Mouse (Mus musculus) neural tube, embryonic 12.5 days (tissue): ENCODE measurements around the gene P2rx7. TPM values are rescaled to one million over a fixed set of nuclear protein-coding genes. Genes with fewer than 3 reads are reported as not detected.

Experiments
- ATAC-seq: fragments of 200-750 bp; cut with Nextera tagmentation; 2 replicates; pipeline ENCODE4 v1.8.0; 2017; ENCODE audit warnings: low read depth, mild to moderate bottlenecking, moderate TSS enrichment, moderate library complexity; ENCODE audit not compliant: low FRiP score
- H3K27ac ChIP-seq: fragments of 300-500 bp; sonication (generic); 2 replicates; pipeline ENCODE4 v1.5.1; 2016
- H3K27me3 ChIP-seq: fragments of 300-500 bp; sonication (generic); replicated peaks from 2 replicates; pipeline ENCODE4 v1.6.1; 2016; ENCODE audit warnings: mild to moderate bottlenecking
- H3K36me3 ChIP-seq: fragments of 300-500 bp; sonication (generic); 2 replicates; pipeline ENCODE4 v1.6.1; 2016; ENCODE audit warnings: mild to moderate bottlenecking
- H3K4me1 ChIP-seq: fragments of 300-500 bp; sonication (generic); 2 replicates; pipeline ENCODE4 v1.6.1; 2016
- H3K4me2 ChIP-seq: fragments of 300-500 bp; sonication (generic); replicated peaks from 2 replicates; pipeline ENCODE4 v1.6.1; 2016; ENCODE audit warnings: mild to moderate bottlenecking
- H3K4me3 ChIP-seq: fragments of 300-500 bp; sonication (generic); 2 replicates; pipeline ENCODE4 v1.5.1; 2016
- H3K9ac ChIP-seq: fragments of 300-500 bp; sonication (generic); 2 replicates; pipeline ENCODE4 v1.6.1; 2016; ENCODE audit warnings: mild to moderate bottlenecking
- H3K9me3 ChIP-seq: fragments of 300-500 bp; sonication (generic); 2 replicates; pipeline ENCODE4 v1.6.1; 2016; ENCODE audit warnings: mild to moderate bottlenecking
- WGBS: fragments of 180-500 bp; shearing (Covaris S2); methylation state at CpG from one replicate; pipeline ENCODE4 v1.1.7; 2016; 5-methylcytosine and 5-hydroxymethylcytosine counted together
- polyA plus RNA-seq: library from polyadenylated mRNA; unstranded; fragments of >200 nt; fragmentation: Nextera tagmentation; extraction: Ambion mirVana; gene quantifications from 2 replicates; pipeline ENCODE4 v1.2.1, GENCODE M21; 2016

The P2rx7 gene
- polyA plus RNA-seq, 1 experiment from 2014 or later, result 2.8 TPM

DNA sequence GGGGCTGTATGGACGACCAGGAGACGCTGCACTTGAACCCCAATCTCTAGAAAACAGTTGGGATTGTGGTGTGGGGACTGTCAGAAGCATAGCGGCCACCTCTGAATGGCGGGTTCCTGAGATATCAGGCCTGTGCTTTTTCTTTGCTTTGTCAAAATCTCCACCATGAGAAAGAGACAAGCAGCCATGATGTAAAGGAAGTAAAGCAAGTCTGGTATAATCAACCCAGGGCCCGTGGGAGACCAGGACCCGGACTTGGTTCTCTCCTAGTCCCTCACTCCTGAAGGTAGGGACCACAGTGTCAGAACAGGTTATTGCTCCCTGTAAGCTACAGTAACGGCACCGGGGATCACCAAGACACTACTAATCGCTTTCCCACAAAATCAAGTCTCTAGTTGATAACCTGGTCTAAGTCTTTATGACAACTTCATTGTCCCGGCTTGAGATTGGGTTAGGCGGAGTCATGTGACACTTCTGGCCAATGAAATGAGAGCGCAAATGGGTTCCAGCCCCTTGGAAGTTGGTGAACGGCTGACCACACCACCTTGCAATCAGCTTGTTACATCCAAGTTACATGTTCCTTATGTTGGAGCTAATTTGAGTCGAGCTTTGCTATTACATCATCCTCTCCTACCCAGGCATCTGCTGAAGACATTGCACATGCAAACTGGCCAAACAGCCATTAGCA is 18.0 kb upstream of the P2rx7 start:
- Histone ChIP-seq H3K4me3 (no peak overlapping the region), H3K9ac (no peak overlapping the region), H3K9me3 (no peaks in the 10 kb centered on the region), H3K4me1 (0 out of 2 replicates have a peak, but pooled peaks cover 4% of the 10 kb centered on the region), H3K27me3 (no peaks in the 10 kb centered on the region), H3K27ac (no peak overlapping the region), H3K36me3 (no peaks in the 10 kb centered on the region), H3K4me2 (no peak overlapping the region)
- no peak for ATAC-seq
- 91% methylated on average over 14 of the region's 14 CpGs for WGBS

DNA sequence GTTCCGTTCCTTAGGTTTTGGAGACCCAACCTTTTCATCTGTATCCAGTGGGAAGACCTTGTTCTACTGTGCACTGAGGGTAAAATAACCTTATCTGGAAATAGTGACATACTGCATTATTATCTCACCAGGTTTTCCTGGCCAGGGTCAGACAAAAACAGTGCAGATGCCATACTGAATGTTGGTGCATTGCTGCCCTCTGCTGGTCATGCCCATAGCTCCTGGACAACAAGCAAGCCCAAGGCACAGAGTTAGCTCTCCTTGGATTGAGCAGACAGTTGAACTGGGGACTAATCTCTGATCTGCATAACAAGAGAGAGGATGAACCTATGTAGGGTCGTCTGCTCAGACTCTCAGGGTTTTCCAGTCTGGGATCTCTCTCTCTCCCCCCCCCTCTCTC is 16.5 kb upstream of the P2rx7 start:
- Histone ChIP-seq H3K36me3 (no peaks in the 10 kb centered on the region), H3K9me3 (no peaks in the 10 kb centered on the region), H3K4me2 (no peak overlapping the region), H3K27me3 (no peaks in the 10 kb centered on the region), H3K4me1 (no peaks in the 10 kb centered on the region), H3K27ac (no peak overlapping the region), H3K9ac (no peak overlapping the region), H3K4me3 (no peak overlapping the region)
- ATAC-seq, result peak; percentile 44; the same call in 1 of the 2 replicates
- 47% methylated on average over 2 of the region's 2 CpGs for WGBS

DNA sequence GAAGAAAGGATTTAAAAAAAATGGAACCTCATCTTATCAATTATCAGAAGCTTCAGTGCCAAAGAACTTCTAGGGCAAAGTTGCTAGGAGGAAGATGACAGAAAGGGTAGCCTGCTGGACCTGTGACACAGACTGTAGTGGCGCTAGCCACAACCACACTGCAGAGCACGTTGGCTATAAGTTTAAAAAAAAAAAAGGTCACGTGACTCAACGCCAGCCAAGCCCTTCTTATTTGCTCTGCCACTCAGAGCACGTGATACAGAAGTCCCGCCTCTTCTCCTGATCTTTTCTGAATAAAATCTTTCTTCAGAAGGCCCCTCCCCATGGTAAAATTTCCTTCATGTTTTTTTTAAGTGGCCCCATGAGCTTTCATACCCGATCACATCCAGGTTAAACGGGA is 8.5 kb upstream of the P2rx7 start:
- Histone ChIP-seq H3K4me1 (0 out of 2 replicates have a peak, but pooled peaks cover 5% of the 10 kb centered on the region), H3K9me3 (no peaks in the 10 kb centered on the region), H3K27ac (no peak overlapping the region), H3K27me3 (no peaks in the 10 kb centered on the region), H3K9ac (no peak overlapping the region), H3K36me3 (no peaks in the 10 kb centered on the region), H3K4me2 (no peak overlapping the region), H3K4me3 (no peak overlapping the region)
- 82% methylated on average over 8 of the region's 8 CpGs for WGBS
- ATAC-seq, result no peak

DNA sequence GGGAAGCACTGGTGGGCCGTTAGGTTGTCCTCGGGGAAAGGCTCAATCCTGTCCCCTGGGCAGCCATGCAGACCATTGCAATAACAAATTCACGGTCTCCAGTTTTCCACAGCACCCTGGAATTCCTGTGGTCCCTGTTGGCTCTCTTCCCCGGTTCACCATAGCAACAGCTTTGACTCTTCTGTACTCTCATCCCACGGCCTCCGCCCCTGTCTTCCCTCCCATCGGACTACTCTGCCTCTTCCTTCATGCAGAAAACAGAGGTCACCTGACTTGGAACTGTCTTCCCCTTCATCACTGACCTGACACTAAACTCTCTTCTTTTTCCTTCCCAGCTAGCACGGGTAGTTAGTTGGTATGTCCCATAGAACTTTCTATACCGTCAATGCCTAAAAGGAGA is 7.4 kb upstream of the P2rx7 start:
- Histone ChIP-seq H3K4me2 (no peak overlapping the region), H3K36me3 (no peaks in the 10 kb centered on the region), H3K4me1 (0 out of 2 replicates have a peak, but pooled peaks cover 5% of the 10 kb centered on the region), H3K27ac (no peak overlapping the region), H3K4me3 (no peak overlapping the region), H3K9me3 (no peaks in the 10 kb centered on the region), H3K27me3 (no peaks in the 10 kb centered on the region), H3K9ac (no peak overlapping the region)
- 81% methylated on average over 9 of the region's 9 CpGs for WGBS
- no peak for ATAC-seq

DNA sequence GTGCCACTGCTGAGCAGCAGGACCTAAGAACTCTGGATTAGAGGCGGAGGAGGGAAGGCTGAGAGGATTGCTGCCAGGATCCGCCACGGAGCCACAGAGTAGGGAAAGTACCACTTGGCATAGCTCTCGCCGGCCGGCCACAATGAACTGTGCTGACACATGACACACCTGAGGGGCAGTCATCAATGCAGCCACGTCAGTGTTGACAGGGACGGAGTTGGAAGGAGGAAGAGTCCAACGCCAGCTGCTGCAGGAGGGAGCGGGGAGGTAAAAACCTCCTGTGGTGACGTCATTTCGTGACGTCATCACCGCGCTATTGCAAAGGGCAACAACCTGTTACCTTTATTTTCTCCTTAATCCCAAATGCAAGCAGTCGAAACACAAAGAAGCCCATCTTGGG is 6.8 kb upstream of the P2rx7 start:
- WGBS, result 36% methylated on average over 16 of the region's 16 CpGs
- no peak overlapping the region for H3K27ac ChIP-seq

DNA sequence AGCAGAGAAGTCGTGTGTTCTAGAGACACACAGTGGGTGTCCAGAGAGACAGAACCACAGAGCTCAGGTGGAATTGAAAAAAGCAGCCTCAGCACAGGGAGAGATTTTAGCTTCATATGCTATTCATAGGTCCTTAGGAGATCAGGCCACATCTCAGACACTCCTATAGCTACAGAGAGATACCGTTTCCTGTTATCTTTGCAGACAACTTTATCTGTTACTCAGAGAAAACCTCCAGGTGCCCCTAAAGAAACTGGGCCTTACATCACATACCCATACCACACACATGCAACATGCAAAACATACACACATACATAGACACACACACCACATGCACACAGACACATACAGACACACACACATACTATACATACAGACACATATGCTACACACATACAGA is 5.4 kb upstream of the P2rx7 start:
- no peak overlapping the region for H3K4me2 ChIP-seq
- no peak overlapping the region for H3K9ac ChIP-seq
- no peaks in the 10 kb centered on the region for H3K36me3 ChIP-seq
- H3K4me3 ChIP-seq, result no peak overlapping the region
- 0 out of 2 replicates have a peak, but pooled peaks cover 5% of the 10 kb centered on the region for H3K4me1 ChIP-seq
- H3K27me3 ChIP-seq, result no peaks in the 10 kb centered on the region
- no peaks in the 10 kb centered on the region for H3K9me3 ChIP-seq
- no peak overlapping the region for H3K27ac ChIP-seq
- no peak for ATAC-seq
- 83% methylated on average over 2 of the region's 2 CpGs for WGBS

More for the DNA sequence above, 6.8 kb upstream of the P2rx7 start:
- ATAC-seq, result no peak
- Histone ChIP-seq H3K4me3 (no peak overlapping the region), H3K9me3 (no peaks in the 10 kb centered on the region), H3K27me3 (no peaks in the 10 kb centered on the region), H3K36me3 (no peaks in the 10 kb centered on the region), H3K4me1 (0 out of 2 replicates have a peak, but pooled peaks cover 5% of the 10 kb centered on the region), H3K9ac (no peak overlapping the region), H3K4me2 (peak overlapping the region; percentile 47)

DNA sequence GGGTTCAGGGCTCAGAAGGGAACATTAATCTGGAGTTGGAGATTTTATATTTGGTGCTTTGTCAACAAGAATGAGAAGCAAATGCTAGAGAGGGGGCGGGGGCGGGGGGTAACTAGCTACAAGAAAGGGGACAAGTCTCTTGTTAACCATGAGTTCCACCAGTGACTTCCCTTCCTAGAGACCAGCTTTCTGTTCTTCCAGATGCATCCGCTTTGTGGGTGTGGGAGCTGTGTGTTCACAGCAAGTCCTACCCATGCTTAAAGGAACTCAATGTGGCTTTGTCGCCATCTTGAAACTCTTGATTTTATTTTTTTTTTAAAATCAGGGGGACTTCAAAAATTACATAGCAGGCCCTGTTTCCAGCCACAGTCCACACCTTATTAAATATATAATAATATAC is 4.2 kb upstream of the P2rx7 start:
- Histone ChIP-seq H3K4me1 (0 out of 2 replicates have a peak, but pooled peaks cover 13% of the 10 kb centered on the region), H3K4me3 (no peak overlapping the region), H3K27ac (no peak overlapping the region), H3K4me2 (no peak overlapping the region), H3K36me3 (no peaks in the 10 kb centered on the region), H3K9me3 (no peaks in the 10 kb centered on the region), H3K27me3 (no peaks in the 10 kb centered on the region), H3K9ac (no peak overlapping the region)
- no peak for ATAC-seq
- WGBS, result 94% methylated on average over 4 of the region's 4 CpGs

DNA sequence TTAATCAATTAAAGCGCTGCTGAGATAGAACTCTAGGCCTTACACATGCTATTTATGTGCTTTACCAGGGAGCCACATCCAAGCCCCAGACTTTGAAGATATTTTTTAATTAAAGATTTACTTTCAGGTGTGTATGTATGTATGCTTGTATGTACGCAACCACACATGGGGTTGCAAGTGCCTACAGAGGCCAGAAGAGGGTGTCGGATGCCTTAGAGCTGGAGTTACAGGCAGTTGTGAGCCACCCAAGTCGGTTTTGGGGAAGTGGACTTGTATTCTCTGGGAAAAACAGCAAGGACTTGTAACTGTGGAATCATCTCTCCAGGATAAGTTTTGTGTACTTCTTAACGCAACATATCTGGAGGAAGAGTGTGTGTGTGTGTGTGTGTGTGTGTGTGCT is 3.7 kb upstream of the P2rx7 start:
- no peak for ATAC-seq
- Histone ChIP-seq H3K27ac (no peak overlapping the region), H3K27me3 (no peaks in the 10 kb centered on the region), H3K9ac (no peak overlapping the region), H3K36me3 (no peaks in the 10 kb centered on the region), H3K4me3 (no peak overlapping the region), H3K4me2 (no peak overlapping the region), H3K9me3 (no peaks in the 10 kb centered on the region), H3K4me1 (0 out of 2 replicates have a peak, but pooled peaks cover 13% of the 10 kb centered on the region)
- WGBS, result 89% methylated on average over 5 of the region's 5 CpGs

DNA sequence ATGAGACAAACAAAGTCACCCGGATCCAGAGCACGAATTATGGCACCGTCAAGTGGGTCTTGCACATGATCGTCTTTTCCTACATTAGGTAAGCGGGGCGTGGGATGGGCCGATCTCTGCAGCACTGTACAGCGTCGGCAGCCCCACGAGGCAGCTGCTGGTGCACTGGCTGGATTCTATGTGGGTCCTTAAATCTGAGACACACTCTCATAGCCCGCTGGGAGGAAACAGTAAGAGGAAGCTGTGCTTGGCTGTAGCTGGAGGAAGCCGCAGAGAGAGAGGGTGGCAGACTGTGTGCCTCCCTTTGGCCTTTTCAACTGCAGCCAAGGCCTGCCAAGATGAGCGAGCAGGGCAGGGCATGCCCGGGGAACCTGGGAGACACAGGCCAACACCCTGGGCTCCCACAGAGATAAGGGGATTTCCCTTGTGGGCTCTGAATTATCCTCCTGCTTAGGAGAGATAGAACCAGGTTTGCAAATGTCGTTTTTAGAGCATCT is 448 bp downstream of the P2rx7 start:
- no peak overlapping the region for H3K27ac ChIP-seq
- no peak for ATAC-seq
- no peaks in the 10 kb centered on the region for H3K36me3 ChIP-seq
- H3K27me3 ChIP-seq, result no peaks in the 10 kb centered on the region
- 69% methylated on average over 15 of the region's 15 CpGs for WGBS
- no peak overlapping the region for H3K9ac ChIP-seq
- H3K4me2 ChIP-seq, result peak overlapping the region; percentile 12; the same call in 1 of the 2 replicates
- peaks cover 10% of the 10 kb centered on the region; the same call in 1 of the 2 replicates for H3K4me1 ChIP-seq
- no peak overlapping the region for H3K4me3 ChIP-seq
- H3K9me3 ChIP-seq, result no peaks in the 10 kb centered on the region

DNA sequence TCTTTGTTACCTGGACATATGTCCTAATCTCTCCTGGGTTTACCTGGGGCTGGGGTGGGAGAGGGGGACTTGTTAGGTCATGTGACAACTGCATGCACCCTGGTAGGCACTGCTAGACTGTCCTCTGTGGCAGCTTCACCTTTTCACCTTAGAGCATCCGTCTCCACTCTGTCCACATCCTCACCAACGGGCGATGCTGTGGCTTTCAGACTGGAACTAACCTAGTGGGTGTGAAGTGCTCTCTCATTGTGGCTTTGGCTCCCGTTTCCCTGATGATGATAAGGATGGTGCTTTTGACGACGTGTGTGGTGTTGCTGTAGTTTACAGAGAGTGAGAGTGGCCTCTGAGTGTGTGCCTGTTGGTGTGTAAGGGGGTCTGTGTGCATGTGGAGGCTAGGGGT is 1.6 kb downstream of the P2rx7 start:
- Histone ChIP-seq H3K27ac (no peak overlapping the region), H3K4me1 (peaks cover 10% of the 10 kb centered on the region; the same call in 1 of the 2 replicates), H3K9ac (no peak overlapping the region), H3K4me2 (no peak overlapping the region), H3K27me3 (no peaks in the 10 kb centered on the region), H3K4me3 (no peak overlapping the region), H3K9me3 (no peaks in the 10 kb centered on the region), H3K36me3 (no peaks in the 10 kb centered on the region)
- ATAC-seq, result no peak
- WGBS, result 92% methylated on average over 6 of the region's 6 CpGs

DNA sequence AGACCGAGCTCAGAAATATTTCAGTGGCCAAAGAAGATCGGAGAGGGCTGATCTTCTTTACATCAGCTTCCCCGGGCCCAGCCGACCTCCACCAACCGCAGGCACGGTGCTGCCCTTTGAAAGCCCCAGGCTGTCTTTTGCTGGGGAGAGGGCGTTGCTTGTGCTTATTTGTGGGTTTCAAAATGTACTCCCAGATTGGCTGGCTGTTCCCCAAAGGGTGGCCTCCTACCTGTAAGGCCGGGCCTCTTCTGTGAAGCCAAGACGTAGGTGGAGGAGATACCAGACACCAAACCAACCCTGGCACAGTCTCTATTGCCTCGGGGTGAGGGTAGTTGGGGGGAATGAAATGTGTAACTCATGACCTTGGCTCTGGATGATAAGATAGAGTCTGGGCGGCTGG is 2.3 kb downstream of the P2rx7 start:
- Histone ChIP-seq H3K4me3 (no peak overlapping the region), H3K4me2 (no peak overlapping the region), H3K9ac (no peak overlapping the region), H3K27me3 (no peaks in the 10 kb centered on the region), H3K4me1 (peaks cover 10% of the 10 kb centered on the region; the same call in 1 of the 2 replicates), H3K27ac (no peak overlapping the region), H3K9me3 (no peaks in the 10 kb centered on the region), H3K36me3 (no peaks in the 10 kb centered on the region)
- WGBS, result 90% methylated on average over 11 of the region's 11 CpGs
- no peak for ATAC-seq

DNA sequence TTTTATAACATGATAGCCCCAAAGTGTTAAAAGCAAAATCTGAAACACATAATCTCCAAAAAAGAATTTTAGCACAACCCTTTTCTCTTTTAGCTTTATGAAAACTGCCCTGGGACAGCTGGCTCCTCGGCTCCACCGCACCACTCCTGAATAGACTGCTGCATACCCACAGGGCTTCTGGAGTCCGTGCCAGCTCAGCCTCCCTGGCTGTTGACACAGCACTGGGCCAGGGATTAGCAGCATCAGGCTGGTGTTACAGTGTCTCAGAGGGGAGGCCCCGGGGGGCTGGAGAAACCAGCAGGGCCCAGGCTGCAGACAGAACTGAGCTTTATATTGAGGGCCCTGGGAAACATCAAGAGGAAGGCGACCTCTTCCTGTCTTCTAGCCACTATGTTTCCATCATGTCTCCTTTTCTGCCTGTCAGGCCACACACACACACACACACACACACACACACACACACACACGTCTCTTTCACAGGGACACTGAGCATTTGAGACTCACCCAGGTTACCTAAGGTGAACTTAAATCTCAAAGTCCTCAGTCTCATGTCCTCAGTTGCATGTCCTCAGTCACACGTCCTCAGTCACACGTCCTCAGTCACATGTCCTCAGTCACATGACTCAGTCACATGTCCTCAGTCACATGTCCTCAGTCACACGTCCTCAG is 3.7 kb downstream of the P2rx7 start:
- 72% methylated on average over 9 of the region's 9 CpGs for WGBS
- no peaks in the 10 kb centered on the region for H3K27me3 ChIP-seq
- H3K36me3 ChIP-seq, result no peaks in the 10 kb centered on the region
- no peaks in the 10 kb centered on the region for H3K9me3 ChIP-seq
- no peak for ATAC-seq
- no peak overlapping the region for H3K4me2 ChIP-seq
- H3K4me1 ChIP-seq, result peaks cover 13% of the 10 kb centered on the region; the same call in 1 of the 2 replicates
- H3K4me3 ChIP-seq, result no peak overlapping the region
- H3K9ac ChIP-seq, result no peak overlapping the region
- H3K27ac ChIP-seq, result no peak overlapping the region
